Mouse (Mus musculus) hindlimb bud, embryonic 11.5 days (tissue): ENCODE results near the gene Kdm2b.

Experiments
- DNase-seq: peaks from one replicate; pipeline ENCODE4 v3.0.0-alpha.2; 2012; ENCODE audit warnings: low read depth, low spot score; ENCODE audit errors: extremely low spot score

Kdm2b gene

DNA sequence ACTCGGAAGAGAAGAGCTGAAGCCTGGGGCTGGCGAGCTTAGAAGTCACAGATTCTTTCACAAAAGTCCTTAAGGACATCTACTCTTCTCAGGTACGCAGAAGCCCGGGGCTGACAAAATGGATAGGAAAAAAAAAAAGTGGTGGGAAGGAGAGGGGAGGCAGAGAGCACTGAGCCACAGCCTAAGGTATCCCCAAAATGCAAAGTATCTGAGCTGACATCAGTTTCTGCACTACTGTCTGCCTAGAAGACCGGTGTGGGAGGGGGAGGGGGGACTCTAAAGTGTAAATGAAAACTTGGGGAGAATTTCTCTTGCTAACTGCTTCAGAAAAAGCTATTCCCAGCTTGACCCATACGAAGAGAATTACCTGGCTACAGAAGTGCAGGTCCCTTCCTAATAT, 91.5 kb downstream of the Kdm2b start:
- no peak for DNase-seq

GRCm38 (mm10) chr5:122894821-122895220, 94.8 kb downstream of the Kdm2b start:
- DNase-seq: no peak

DNA sequence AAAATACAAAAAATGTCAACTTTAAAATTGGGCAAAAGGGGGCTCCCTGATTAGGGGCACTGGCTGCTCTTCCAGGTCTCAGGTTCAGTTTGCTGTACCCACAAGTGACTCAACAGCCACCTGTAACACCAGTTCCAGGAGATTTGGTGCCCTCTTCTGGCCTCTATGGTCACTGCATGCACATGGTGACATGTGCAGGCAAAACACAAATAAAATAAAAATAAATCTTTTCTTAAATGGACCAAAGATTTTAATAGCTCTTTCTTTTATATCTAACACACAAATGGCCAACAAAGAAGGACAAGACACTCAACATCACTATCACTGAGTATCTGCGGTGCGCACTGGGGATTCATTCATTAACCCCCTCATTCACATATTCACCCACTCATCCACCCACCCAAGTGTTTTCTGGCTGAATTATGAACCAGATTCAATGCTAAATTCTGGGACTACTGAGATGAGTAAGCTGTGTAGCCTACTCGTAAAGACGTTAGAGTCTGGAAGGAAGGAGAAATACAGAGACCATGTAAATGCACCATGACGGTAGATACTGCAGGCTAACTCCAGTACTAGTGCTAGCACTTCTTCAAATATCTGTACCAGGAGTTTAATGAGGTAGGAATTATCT, 95.5 kb downstream of the Kdm2b start:
- DNase-seq: no peak

DNA sequence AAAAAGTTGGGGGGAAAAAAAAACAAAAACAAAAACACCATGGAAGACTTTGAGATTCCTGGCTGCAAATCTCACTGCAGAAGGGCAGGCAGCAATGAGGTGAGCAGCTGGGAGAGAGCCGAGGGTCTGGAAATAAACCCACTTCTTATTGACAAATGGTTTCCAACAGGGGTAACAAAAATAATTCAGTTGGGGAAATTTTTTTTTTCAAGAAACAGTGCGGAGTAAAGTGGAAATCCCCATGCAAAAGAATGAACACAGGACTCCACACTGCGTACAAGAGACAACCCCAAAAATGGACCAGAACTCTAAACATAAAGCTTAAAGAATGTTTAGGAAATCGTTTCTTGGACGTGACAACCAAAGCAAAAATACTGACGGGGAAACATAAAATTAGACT, 96.4 kb downstream of the Kdm2b start:
- no peak for DNase-seq

DNA sequence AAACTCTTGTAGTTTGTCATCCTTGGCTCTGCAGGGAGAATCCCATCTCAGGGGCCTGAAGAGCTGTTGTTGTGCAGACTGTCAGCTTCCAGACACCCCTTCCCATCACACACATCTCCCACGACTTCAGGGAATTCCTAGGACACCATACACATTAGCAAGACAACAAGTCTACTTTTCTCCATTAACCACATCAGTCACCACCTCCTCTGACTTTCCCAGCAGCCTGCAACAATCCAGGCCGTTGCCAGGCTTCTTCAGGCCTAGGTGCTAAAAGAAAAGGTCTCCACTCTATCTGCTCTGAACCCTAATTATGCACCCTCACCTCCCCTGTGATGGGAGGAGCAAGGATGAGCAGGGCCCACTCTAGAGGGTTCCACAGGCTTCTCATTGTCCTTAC, 99.2 kb downstream of the Kdm2b start:
- DNase-seq: no peak

- DNase-seq: no peak
Observed at GRCm38 (mm10) chr5:122888612-122889214, 100.9 kb downstream of the Kdm2b start.

- DNase-seq: no peak
Observed at GRCm38 (mm10) chr5:122887926-122888611, 101.6 kb downstream of the Kdm2b start.

- DNase-seq: no peak
Observed at GRCm38 (mm10) chr5:122887033-122887432, 102.6 kb downstream of the Kdm2b start.

DNA sequence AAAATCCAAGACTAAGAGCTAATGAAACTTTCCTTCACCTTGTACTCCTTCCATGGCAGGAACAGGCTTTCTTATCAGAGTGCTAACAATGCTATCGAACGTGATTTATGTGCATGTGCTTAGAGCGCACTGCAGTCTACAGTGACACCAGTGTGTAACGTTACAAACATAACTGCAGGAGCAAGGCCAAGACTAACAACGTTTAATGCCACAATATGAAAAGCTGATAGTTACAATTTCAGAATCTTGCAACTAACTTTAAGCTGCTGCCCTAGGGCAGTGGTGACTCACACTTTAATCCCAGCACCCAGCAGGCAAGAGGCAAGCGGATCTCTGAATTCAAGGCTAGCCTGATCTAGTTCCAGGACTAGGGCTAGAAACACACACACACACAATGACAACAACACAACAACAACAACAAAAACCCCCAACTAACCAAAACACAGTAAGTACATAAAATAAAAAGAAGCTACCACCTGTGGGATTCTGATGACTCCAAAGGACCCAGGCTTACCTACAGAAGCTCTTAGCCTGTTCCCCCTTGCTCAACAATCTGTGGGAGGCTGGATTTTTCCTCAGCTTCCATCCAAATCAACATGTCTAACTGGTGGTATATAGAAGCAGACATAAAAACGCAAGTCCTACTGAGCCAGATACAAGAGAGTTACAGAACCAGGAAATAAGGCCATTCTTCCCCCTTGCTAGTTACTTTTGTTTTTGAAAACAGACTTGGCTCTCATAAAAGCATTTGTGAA, 104.9 kb downstream of the Kdm2b start:
- DNase-seq: no peak

GRCm38 (mm10) chr5:122883652-122884235, 105.9 kb downstream of the Kdm2b start:
- no peak for DNase-seq

DNA sequence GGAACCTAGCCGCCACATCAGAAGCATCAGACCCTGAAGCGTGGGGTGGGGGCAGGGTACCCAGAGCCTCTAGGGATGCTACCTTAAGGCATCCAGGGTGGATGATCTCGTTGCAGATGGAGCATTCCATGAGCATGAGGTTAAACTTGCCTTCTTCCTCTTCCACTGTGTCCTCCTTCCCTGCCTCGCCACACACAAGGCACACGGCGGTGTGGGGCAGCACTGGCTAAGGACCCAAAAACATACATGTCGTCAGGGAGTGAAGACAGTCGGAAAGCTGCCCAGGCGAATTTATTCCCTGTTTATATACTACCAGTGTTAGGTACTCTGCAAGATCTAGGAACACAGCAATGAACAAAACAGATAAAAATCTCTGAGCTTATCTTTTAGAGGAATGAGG, 106.4 kb downstream of the Kdm2b start:
- no peak for DNase-seq

DNA sequence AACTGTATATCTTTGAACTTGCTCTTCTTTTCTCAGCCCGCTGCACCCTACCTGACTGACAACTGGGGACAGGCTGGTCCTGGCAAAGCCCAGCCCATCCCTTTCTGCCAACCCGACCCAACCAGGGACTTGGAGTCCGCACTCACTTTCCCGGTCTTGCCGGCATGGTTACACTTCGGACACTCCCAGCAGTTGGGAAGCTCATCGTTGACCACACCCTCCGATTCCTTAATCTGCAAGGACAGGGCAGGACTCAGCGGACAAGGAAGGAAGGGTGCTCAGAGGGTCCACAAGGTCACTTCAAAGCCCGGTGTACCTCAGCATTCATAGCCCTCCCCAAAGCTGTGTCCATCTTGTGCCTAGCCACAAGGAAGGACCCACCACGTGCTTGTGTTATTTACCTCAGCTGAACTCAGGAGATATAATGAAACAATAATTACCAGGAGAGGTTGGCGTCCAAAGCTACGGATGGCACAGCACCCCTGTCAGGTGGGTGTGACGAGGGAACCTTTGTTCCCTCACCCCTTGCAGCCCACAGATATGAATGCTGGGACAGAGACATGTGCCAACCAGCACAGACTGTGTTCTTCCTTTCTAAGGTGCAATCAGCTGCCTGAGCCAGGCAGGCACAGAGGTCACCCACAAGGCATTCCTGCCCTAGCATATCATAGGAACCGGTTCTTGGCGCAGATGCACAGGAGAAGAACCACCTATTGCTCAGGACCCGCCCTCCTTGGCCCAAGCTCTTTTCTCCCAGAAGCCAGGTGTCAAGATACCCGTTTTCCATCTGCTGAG, 107.2 kb downstream of the Kdm2b start:
- no peak for DNase-seq

DNA sequence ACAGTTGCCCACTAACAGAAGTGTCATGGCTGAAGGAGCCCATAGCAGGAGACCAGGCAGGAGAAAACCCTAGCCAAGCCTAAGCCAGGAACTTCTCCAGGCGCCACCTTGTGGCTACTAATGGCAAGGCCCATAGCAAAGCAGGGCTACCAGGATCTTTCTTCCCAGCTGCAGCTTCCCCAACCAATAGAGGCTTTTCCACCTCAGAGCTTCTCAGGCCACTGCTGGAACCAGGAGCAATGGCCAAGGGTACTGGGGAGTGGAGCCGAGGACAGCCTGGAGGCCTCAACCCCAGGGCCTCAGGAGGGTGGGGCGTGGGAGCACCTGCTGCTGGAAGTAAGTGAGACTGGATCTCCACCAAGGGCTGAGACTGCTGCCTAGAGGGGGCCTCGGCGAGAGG, 108.3 kb downstream of the Kdm2b start:
- no peak for DNase-seq

DNA sequence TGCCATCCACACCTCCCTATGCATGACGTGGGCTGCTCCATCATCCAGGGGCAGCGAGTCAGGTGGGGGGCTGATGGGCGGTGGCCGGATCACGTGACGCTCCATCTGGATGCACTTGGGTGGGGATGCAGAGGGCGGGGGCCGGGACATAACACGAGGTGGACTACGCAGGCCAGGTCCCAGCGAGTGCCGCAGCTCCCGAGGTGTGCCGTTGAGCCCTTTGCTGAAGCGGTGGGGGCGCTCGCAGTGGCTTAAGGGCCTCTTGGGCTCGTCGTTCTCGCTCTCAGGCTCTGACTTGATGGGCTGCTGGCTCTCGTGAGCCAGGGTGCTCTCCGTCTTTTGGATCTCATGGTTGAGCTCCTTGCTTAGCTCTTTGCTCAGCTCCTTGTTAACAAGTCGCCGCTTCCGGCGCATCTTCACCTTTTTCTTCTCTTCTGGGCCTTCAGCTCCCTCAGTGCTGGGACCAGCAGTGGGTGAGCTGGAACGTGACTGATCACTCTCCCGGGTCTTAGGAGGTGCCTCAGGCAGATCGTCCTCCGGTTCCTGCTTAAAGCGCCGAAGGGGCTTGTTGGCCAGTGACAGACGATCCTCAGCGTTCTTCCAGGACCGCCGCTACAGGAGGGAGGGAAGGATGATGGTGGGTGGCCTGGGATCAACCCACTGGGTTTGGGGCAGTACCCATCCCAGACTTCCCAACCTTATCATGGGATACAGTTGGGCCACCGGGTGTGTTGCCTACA, 109.2 kb downstream of the Kdm2b start:
- DNase-seq: no peak

DNA sequence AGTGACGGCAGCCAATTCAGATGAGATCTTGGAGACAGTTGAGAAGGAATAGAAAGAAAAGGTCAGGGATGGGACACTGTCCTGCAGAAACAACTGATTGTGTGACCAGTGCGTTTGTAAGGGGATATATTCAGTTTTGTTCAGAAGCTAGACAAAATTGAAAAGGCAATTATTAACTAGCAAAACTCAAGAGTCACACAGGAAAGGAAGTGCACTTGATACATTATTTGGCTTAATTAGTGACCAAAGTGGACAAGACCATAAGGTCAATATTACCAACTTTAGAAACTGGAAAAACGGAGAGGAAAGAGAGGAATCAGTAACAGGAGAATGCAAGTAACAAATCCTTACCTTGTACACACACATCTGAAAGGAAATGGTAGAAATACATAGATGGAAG, 113.0 kb downstream of the Kdm2b start:
- DNase-seq: no peak

DNA sequence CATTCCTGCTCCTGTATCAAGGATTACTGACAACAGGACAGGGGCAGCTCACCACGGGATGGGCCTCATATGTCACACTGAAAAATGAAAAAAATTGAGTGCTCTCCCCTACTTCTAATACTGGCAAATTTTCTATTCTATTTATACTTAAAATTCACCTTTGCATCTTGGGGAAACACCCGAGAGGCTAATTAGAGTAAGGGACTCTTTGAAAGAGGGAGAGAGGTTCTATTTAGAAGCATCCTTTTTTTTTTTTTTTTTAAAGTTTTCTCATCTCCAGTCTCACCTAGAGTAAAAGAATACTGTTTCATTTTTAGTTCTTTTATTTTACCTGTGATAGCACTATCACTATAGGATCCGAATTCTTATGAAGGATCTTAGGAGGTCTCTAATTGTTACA, 115.3 kb downstream of the Kdm2b start:
- DNase-seq: no peak

GRCm38 (mm10) chr5:122873573-122873972, 116.0 kb downstream of the Kdm2b start:
- DNase-seq: no peak

- DNase-seq: no peak
Observed at GRCm38 (mm10) chr5:122872626-122873025, 117.0 kb downstream of the Kdm2b start.

DNA sequence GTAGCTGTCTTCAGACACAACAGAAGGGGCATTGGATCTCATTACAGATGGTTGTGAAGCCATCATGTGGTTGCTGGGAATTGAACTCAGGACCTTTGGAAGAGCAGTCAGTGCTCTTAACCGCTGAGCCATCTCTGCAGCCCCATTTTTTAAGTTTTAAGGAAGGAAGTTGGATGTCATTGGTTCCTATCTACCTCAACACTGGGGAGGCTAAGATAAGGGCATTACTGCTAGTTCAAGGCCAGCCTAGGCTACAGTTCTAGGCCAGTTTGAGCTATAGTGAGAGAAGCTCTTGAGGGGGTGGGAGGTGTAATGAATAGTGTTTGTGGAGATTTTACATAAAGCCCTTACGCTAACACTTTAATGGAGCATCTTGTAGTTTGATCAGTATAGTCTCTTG, 126.6 kb downstream of the Kdm2b start:
- no peak for DNase-seq

- DNase-seq: no peak
Observed at GRCm38 (mm10) chr5:122855858-122856257, 133.8 kb downstream of the Kdm2b start.
